ENCODE assay signal across 11 mouse cellular contexts in the genomic region with DNA sequence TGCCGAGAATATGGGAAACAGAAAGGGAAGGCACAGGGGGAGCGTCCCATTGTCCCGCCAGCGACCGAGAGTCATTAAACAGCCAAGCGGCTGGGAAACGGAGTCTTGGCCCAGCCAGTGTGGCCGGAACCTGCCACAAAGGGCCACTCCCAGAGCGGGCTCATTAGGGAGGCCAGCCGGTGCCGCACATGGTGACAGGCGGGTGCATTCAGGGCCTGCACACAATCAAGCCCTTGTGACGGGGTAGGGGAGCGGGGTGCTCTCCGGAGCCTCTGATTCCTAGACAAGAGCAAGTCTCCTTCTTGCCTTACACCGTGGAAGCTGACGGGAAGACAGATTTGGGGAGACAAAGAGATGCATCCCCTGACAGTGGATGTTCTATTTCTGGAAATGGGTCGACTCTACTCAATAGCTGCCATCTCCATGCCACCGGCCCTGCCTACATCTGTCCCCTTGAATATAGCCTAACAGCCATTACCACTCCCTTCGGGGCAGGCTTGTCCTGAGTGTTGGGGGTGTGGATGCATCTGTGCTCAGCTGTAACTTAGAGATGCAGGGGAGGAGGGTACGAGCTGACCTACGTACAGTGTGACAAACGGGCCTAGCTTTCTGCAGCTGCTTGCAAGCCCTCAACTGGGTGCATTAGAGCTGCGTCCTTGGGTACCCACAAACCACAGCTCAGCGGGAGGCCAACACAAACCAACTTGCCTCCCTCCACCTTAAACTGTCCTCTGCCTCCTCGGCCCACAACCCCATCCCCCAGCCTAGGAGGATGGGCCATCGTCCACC. TPM values are rescaled to one million over a fixed set of nuclear protein-coding genes. Genes with fewer than 3 reads are reported as not detected.
DNase-seq lines count a peak whose midpoint lies in the region; ATAC-seq and TF ChIP-seq lines count a peak whose summit lies in the region.
"Had no signal": no experiment of that assay in that cellular context is flagged by ENCODE, and none has a peak within 500 bp of the region (broad histone marks: within the 10 kb centered on the region; RNA-seq: fewer than 3 reads in every experiment).

No protein-coding gene starts in this region.

- peak overlapping the region; percentile 33 for H3K4me2 ChIP-seq in heart, embryonic 11.5 days
- peak overlapping the region; percentile 46 for H3K4me2 ChIP-seq in midbrain, embryonic 15.5 days

- H3K36me3 ChIP-seq in heart, embryonic 11.5 days (ENCODE audit: control insufficient read depth, insufficient read depth, low read length): no peaks in the 10 kb centered on the region
- no peaks in the 10 kb centered on the region for H3K36me3 ChIP-seq in midbrain, embryonic 15.5 days (replicated peaks)

- 33% methylated on average over 27 of the region's 27 CpGs for WGBS in heart, embryonic 11.5 days (ENCODE audit: insufficient replicate concordance)
- WGBS in midbrain, embryonic 15.5 days: 8% methylated on average over 27 of the region's 27 CpGs

- no peak for TF ChIP-seq CTCF in gastrocnemius, adult 2 months (IDR thresholded peaks at IDR 0.05)

- H3K4me1 ChIP-seq in heart, embryonic 11.5 days (ENCODE audit: control insufficient read depth, insufficient read depth, low read length): peaks cover 77% of the 10 kb centered on the region
- H3K4me1 ChIP-seq in midbrain, embryonic 15.5 days: peaks cover 77% of the 10 kb centered on the region

- H3K9ac ChIP-seq in heart, embryonic 11.5 days (ENCODE audit: low read depth, low read length): 0 out of 2 replicates have a peak overlapping the region, but pooled peaks have one; percentile 2
- H3K9ac ChIP-seq in midbrain, embryonic 15.5 days: peak overlapping the region; percentile 51

- intact Hi-C loops in gastrocnemius, adult 2 months (cut with DNase I): no loop called here

- no peaks in the 10 kb centered on the region for H3K9me3 ChIP-seq in heart, embryonic 11.5 days (replicated peaks; ENCODE audit: control insufficient read depth, low read length)
- no peaks in the 10 kb centered on the region for H3K9me3 ChIP-seq in midbrain, embryonic 15.5 days

- DNase-seq in gastrocnemius, adult 2 months: peak; percentile 64
- no peak for DNase-seq in gastrocnemius, postnatal 10 days
- peak; percentile 72 to 76 for DNase-seq in cerebellum, postnatal 25 days
- peak; percentile 50 for DNase-seq in kidney, postnatal 14 days
- DNase-seq in adrenal gland, postnatal 25 days: no peak

- peak overlapping the region; percentile 46 for H3K4me3 ChIP-seq in gastrocnemius, adult 2 months
- no peak overlapping the region for H3K4me3 ChIP-seq in heart, embryonic 11.5 days (ENCODE audit: low read depth, low read length)
- H3K4me3 ChIP-seq in midbrain, embryonic 15.5 days: peak overlapping the region; percentile 16
- H3K4me3 ChIP-seq: erythroblast, embryonic 14.5 days had no signal

- H3K27me3 ChIP-seq in heart, embryonic 11.5 days (ENCODE audit: control insufficient read depth, insufficient read depth, low read length): no peaks in the 10 kb centered on the region
- H3K27me3 ChIP-seq in midbrain, embryonic 15.5 days (replicated peaks): no peaks in the 10 kb centered on the region
- H3K27me3 ChIP-seq: CH12.LX had no signal

- H3K27ac ChIP-seq in gastrocnemius, adult 2 months: peak overlapping the region; percentile 70
- no peak overlapping the region for H3K27ac ChIP-seq in heart, embryonic 11.5 days (ENCODE audit: low read depth, low read length)
- H3K27ac ChIP-seq in midbrain, embryonic 15.5 days: peak overlapping the region; percentile 70
- H3K27ac ChIP-seq: macrophage had no signal

- ATAC-seq in heart, embryonic 11.5 days (replicated peaks; ENCODE audit: insufficient number of reproducible peaks, low FRiP score, low TSS enrichment): no peak
- peak; percentile 68 for ATAC-seq in midbrain, embryonic 15.5 days (replicated peaks)
- no peak for ATAC-seq in megakaryocyte-erythroid progenitor cell, adult 5-6 weeks (replicated peaks; ENCODE audit: low FRiP score, low TSS enrichment, poor library complexity, severe bottlenecking)

RNA-seq across cellular contexts. Expression of gene Ccdc85c, which starts 9.2 kb away (rescaled TPM):
- total RNA-seq in gastrocnemius, adult 2 months (2021): 10 to 100 TPM; 30.1 to 33.4 TPM
- 1 to 10 TPM; 5.0 to 5.1 TPM for total RNA-seq in gastrocnemius, postnatal 10 days (2021)
- polyA plus RNA-seq in heart, embryonic 11.5 days (2014; fragmentation: Nextera tagmentation; extraction: Ambion mirVana): 6.3 and 7.8 TPM in 2 replicates
- 15.3 and 15.8 TPM in 2 replicates for polyA plus RNA-seq in midbrain, embryonic 15.5 days (2015; fragmentation: Nextera tagmentation; extraction: Ambion mirVana)
- total RNA-seq in megakaryocyte-erythroid progenitor cell, adult 5-6 weeks (2014; fragmentation: Nextera tagmentation): 1.3 TPM in 1 of 2 replicates, not detected in the other
- total RNA-seq in megakaryocyte-erythroid progenitor cell, adult 5-6 weeks (2017): 0.42 and 1.3 TPM in 2 replicates
- total RNA-seq in adrenal gland, postnatal 25 days (2021): 19.4 and 19.9 TPM in 2 replicates

RNA-seq across cellular contexts. Expression of gene Hhipl1, which starts 40.0 kb away (rescaled TPM):
- 1 to 10 TPM in 1 of 2 experiments, under 1 TPM in 1; 0.66 to 1.1 TPM for total RNA-seq in gastrocnemius, adult 2 months (2021)
- total RNA-seq in gastrocnemius, postnatal 10 days (2021): under 1 TPM; 0.38 to 0.54 TPM
- 0.28 and 0.29 TPM in 2 replicates for polyA plus RNA-seq in heart, embryonic 11.5 days (2014; fragmentation: Nextera tagmentation; extraction: Ambion mirVana)
- 2.7 and 2.8 TPM in 2 replicates for polyA plus RNA-seq in midbrain, embryonic 15.5 days (2015; fragmentation: Nextera tagmentation; extraction: Ambion mirVana)
- total RNA-seq in megakaryocyte-erythroid progenitor cell, adult 5-6 weeks (2014; fragmentation: Nextera tagmentation): not detected in 2 replicates
- not detected in 2 replicates for total RNA-seq in megakaryocyte-erythroid progenitor cell, adult 5-6 weeks (2017)
- 0.48 and 0.67 TPM in 2 replicates for total RNA-seq in adrenal gland, postnatal 25 days (2021)
- total RNA-seq: CH12.LX had no signal
- polyA plus RNA-seq: erythroblast, embryonic 14.5 days; macrophage had no signal

Comparison
In these comparisons a context has a peak if more than half of its experiments do, and no peak if none do; other contexts are left out.
1. DNase-seq: peak in gastrocnemius, adult 2 months (single experiment), cerebellum, postnatal 25 days (2 of 2) and kidney, postnatal 14 days (single experiment); none in gastrocnemius, postnatal 10 days (single experiment) and adrenal gland, postnatal 25 days (single experiment).